Mouse (Mus musculus): ENCODE measurements around the gene Galnt11.

GRCm38 (mm10) chr5:25179284-25179683 is 42.4 kb upstream of the Galnt11 start:
- TF ChIP-seq GATA2 (IDR thresholded peaks at IDR 0.05; ENCODE audit: borderline replicate concordance, low read depth, low read length) (no peak), CTCF (IDR thresholded peaks at IDR 0.05; ENCODE audit: low read depth, low read length) (no peak), GATA1 (IDR thresholded peaks at IDR 0.05; ENCODE audit: borderline replicate concordance, low read length) (no peak), TAL1 (conservative IDR thresholded peaks at IDR 0.05; ENCODE audit: low read depth, low read length) (no peak), POLR2AphosphoS5 (IDR thresholded peaks at IDR 0.05; ENCODE audit: insufficient replicate concordance, low read depth, low read length) (no peak)
